Mouse (Mus musculus): Measurements from ENCODE around the gene Epb41. TPM values are rescaled to one million over a fixed set of nuclear protein-coding genes. Genes with fewer than 3 reads are reported as not detected.

The Epb41 gene
- total RNA-seq, 2 experiments from 2014 or later, result 28.9 to 31.9 TPM

GRCm38 (mm10) chr4:132025738-132026527, 49.2 kb downstream of the Epb41 start:
- no peak for DNase-seq (ENCODE audit: extremely low spot score in 1 of 2, low spot score in 2 of 2)
- intact Hi-C loops (cut with DNase I), result no loop called here

GRCm38 (mm10) chr4:132025264-132025663, 49.9 kb downstream of the Epb41 start:
- no peak for DNase-seq (ENCODE audit: extremely low spot score in 1 of 2, low spot score in 2 of 2)
- intact Hi-C loops (cut with DNase I), result no loop called here

GRCm38 (mm10) chr4:132023816-132024215, 51.3 kb downstream of the Epb41 start:
- DNase-seq (ENCODE audit: extremely low spot score in 1 of 2, low spot score in 2 of 2), result no peak
- intact Hi-C loops (cut with DNase I), result no loop called here

GRCm38 (mm10) chr4:132022639-132023038, 52.5 kb downstream of the Epb41 start:
- DNase-seq (ENCODE audit: extremely low spot score in 1 of 2, low spot score in 2 of 2), result no peak
- intact Hi-C loops (cut with DNase I), result no loop called here

- intact Hi-C loops (cut with DNase I), result no loop called here
- DNase-seq (ENCODE audit: extremely low spot score in 1 of 2, low spot score in 2 of 2), result no peak
These were observed 53.2 kb downstream of the Epb41 start for GRCm38 (mm10) chr4:132021883-132022282.

- intact Hi-C loops (cut with DNase I), result no loop called here
- DNase-seq (ENCODE audit: extremely low spot score in 1 of 2, low spot score in 2 of 2), result no peak
These were observed 56.6 kb downstream of the Epb41 start for GRCm38 (mm10) chr4:132018547-132018946.

GRCm38 (mm10) chr4:132015374-132015773, 59.7 kb downstream of the Epb41 start:
- no peak for DNase-seq (ENCODE audit: extremely low spot score in 1 of 2, low spot score in 2 of 2)
- intact Hi-C loops (cut with DNase I), result no loop called here

- intact Hi-C loops (cut with DNase I), result no loop called here
- DNase-seq (ENCODE audit: extremely low spot score in 1 of 2, low spot score in 2 of 2), result no peak
These were observed 63.5 kb downstream of the Epb41 start for GRCm38 (mm10) chr4:132011619-132012018.

GRCm38 (mm10) chr4:132010416-132010815, 64.7 kb downstream of the Epb41 start:
- no peak for DNase-seq (ENCODE audit: extremely low spot score in 1 of 2, low spot score in 2 of 2)
- intact Hi-C loops (cut with DNase I), result no loop called here

- intact Hi-C loops (cut with DNase I), result no loop called here
- DNase-seq (ENCODE audit: extremely low spot score in 1 of 2, low spot score in 2 of 2), result no peak
These were observed 66.9 kb downstream of the Epb41 start for GRCm38 (mm10) chr4:132008191-132008590.

GRCm38 (mm10) chr4:132007123-132007522, 68.0 kb downstream of the Epb41 start:
- no peak for DNase-seq (ENCODE audit: extremely low spot score in 1 of 2, low spot score in 2 of 2)
- intact Hi-C loops (cut with DNase I), result no loop called here

- intact Hi-C loops (cut with DNase I), result no loop called here
- DNase-seq (ENCODE audit: extremely low spot score in 1 of 2, low spot score in 2 of 2), result no peak
These were observed 76.5 kb downstream of the Epb41 start for GRCm38 (mm10) chr4:131998641-131999040.

GRCm38 (mm10) chr4:131997476-131997875, 77.6 kb downstream of the Epb41 start:
- peak in 1 of 2 experiments; percentile 10 for DNase-seq (ENCODE audit: extremely low spot score in 1 of 2, low spot score in 2 of 2)

GRCm38 (mm10) chr4:131996985-131997384, 78.1 kb downstream of the Epb41 start:
- DNase-seq (ENCODE audit: extremely low spot score in 1 of 2, low spot score in 2 of 2), result peak in 1 of 2 experiments; percentile 30
- intact Hi-C loops (cut with DNase I), result no loop called here

More at GRCm38 (mm10) chr4:131997476-131997875, 77.6 kb downstream of the Epb41 start:
- intact Hi-C loops (cut with DNase I), result no loop called here

GRCm38 (mm10) chr4:131993792-131994191, 81.3 kb downstream of the Epb41 start:
- intact Hi-C loops (cut with DNase I), result no loop called here
- DNase-seq (ENCODE audit: extremely low spot score in 1 of 2, low spot score in 2 of 2), result no peak

GRCm38 (mm10) chr4:131982881-131983538, 92.1 kb downstream of the Epb41 start:
- no peak for DNase-seq (ENCODE audit: extremely low spot score in 1 of 2, low spot score in 2 of 2)
- intact Hi-C loops (cut with DNase I), result no loop called here

- intact Hi-C loops (cut with DNase I), result no loop called here
- DNase-seq (ENCODE audit: extremely low spot score in 1 of 2, low spot score in 2 of 2), result no peak
These were observed 93.4 kb downstream of the Epb41 start for GRCm38 (mm10) chr4:131981755-131982154.

- DNase-seq (ENCODE audit: extremely low spot score in 1 of 2, low spot score in 2 of 2), result peak; percentile 75 to 76
- intact Hi-C loops (cut with DNase I), result loop anchor here (2.0 to 5.0 kb wide), 2 partner anchors 102 to 200 kb away; no protein-coding TSS in a partner anchor
These were observed 97.9 kb downstream of the Epb41 start for GRCm38 (mm10) chr4:131977201-131977600.

- no peak for DNase-seq (ENCODE audit: extremely low spot score in 1 of 2, low spot score in 2 of 2)
- intact Hi-C loops (cut with DNase I), result loop anchor here (5.0 kb wide), 1 partner anchor 53 kb away; no protein-coding TSS in a partner anchor
These were observed 104.8 kb downstream of the Epb41 start for GRCm38 (mm10) chr4:131970244-131970853.

- peak in 1 of 2 experiments; percentile 31 for DNase-seq (ENCODE audit: extremely low spot score in 1 of 2, low spot score in 2 of 2)
- intact Hi-C loops (cut with DNase I), result no loop called here
These were observed 106.2 kb downstream of the Epb41 start for GRCm38 (mm10) chr4:131968873-131969272.

Measured in left cerebral cortex, postnatal 10 days (tissue).